Mouse (Mus musculus): ENCODE measurements around the gene Creg2.

DNA sequence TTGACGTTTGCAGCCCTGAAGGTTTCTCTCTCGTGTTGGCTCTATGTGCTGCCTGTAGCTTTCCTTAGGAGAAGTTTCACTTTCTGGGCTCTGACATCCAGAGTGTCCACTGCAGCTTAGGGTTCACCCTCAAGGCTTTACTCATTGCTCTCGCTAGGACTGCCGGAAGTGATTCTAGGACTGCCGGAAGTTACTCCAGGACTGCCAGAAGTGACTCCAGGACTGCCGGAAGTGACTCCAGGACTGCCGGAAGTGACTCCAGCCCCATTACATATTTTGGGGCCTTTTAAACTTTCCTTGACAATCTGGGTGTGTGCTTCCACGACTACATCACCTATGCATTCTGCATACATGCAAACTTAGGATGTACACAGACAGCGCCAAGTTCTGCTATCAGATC lies 22.7 kb downstream of the Creg2 start:
- no peak for TF ChIP-seq CTCF (IDR thresholded peaks at IDR 0.05; ENCODE audit: low read depth, low read length)
- TF ChIP-seq POLR2A (IDR thresholded peaks at IDR 0.05; ENCODE audit: extremely low read depth, insufficient read depth, low read length), result no peak
